Mouse (Mus musculus): ENCODE measurements at regions not wholly inside any gene's neighbourhood (a gene's known extent, or its start where the extent isn't known, plus 50 kb on each side); places are given as distances from the start of the nearest gene placed in this dataset.
A peak's percentile ranks its signal among the peaks of the same experiment; 100 is the strongest.

DNA sequence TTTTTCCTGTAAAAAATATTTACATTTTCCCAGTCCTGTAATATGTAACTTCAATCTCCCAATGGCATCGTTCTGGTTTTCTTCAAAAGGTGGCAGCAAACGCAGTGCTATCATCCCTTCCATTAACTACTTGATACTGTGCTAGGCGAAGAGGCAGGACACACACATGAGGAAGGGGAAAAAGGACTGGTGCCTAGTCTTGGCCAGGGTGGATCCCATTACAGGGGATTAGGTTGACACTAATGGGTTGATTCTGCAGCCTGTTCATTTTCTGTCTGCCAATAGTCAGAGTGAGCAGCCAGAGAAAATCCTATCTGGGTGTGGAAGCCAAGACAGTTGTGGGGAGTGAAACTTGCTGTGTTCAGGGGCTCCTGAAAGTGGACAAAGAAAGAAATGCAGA is 392.7 kb upstream of the Adgrl3 start:
- no peaks in the 10 kb centered on the region for H3K4me1 ChIP-seq (ENCODE audit: insufficient read depth, low read length)
- H3K36me3 ChIP-seq (ENCODE audit: insufficient read depth, low read length), result no peaks in the 10 kb centered on the region
- no peaks in the 10 kb centered on the region for H3K9me3 ChIP-seq (ENCODE audit: low read length)
- 66% methylated on average over 3 of the region's 3 CpGs for WGBS
- ATAC-seq (no peak), DNase-seq (ENCODE audit: low spot score) (no peak)
- no peak overlapping the region for H3K9ac ChIP-seq (replicated peaks; ENCODE audit: low read length)
- no peak overlapping the region for H3K4me3 ChIP-seq (ENCODE audit: low read length)
- no peak for TF ChIP-seq CTCF (IDR thresholded peaks at IDR 0.05; ENCODE audit: low read depth)
- H3K27ac ChIP-seq, result no peak overlapping the region
- H3K4me2 ChIP-seq (ENCODE audit: low read depth, low read length), result no peak overlapping the region
- no peaks in the 10 kb centered on the region for H3K27me3 ChIP-seq (ENCODE audit: insufficient read depth, low read length)

DNA sequence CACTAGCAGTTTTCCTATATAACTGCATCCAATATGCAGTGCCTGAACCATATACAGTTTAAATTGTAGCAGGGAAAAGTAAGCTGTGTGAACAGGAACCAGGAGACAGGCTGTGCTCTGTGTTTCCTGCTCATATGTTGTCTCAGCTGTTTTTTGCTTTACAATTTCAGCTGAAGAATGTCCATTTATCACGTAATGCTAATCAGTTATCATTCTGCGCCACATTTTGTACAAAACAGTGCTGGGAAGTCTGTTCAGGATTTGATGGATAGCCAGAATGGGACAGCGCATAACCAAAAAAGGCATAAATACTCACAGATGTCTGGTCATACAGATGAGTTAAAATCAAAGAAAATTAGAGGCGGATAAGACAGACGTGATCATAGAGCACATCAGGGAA is 360.9 kb upstream of the Adgrl3 start:
- Histone ChIP-seq H3K27me3 (ENCODE audit: insufficient read depth, low read length) (no peaks in the 10 kb centered on the region), H3K9me3 (ENCODE audit: low read length) (no peaks in the 10 kb centered on the region), H3K4me1 (ENCODE audit: insufficient read depth, low read length) (no peaks in the 10 kb centered on the region), H3K4me2 (ENCODE audit: low read depth, low read length) (no peak overlapping the region), H3K36me3 (ENCODE audit: insufficient read depth, low read length) (no peaks in the 10 kb centered on the region), H3K27ac (no peak overlapping the region), H3K4me3 (ENCODE audit: low read length) (no peak overlapping the region), H3K9ac (replicated peaks; ENCODE audit: low read length) (no peak overlapping the region)
- 66% methylated on average over 5 of the region's 5 CpGs for WGBS
- no peak for DNase-seq (ENCODE audit: low spot score)
- ATAC-seq, result no peak
- no peak for TF ChIP-seq CTCF (IDR thresholded peaks at IDR 0.05; ENCODE audit: low read depth)

DNA sequence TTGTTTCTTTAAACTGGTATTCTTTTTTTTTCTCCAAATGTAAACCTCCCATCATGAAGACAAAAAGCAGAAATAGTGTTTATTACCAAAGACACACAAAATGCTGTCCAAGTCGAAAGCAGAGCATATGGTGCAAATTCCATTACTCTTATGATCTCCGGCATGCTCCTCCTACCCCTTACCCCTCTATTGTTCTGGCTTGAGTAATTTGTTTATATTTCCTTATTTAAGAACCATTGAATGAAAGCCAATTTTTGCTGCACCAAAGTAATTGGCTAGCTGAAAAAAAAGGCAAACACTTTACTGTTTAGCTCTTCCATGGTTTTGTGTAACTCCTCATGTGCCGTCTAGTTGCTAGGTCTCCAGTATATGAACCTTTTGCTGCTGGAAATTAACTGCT is 360.4 kb upstream of the Adgrl3 start:
- Histone ChIP-seq H3K9ac (replicated peaks; ENCODE audit: low read length) (no peak overlapping the region), H3K4me3 (ENCODE audit: low read length) (no peak overlapping the region), H3K27ac (no peak overlapping the region), H3K27me3 (ENCODE audit: insufficient read depth, low read length) (no peaks in the 10 kb centered on the region), H3K4me2 (ENCODE audit: low read depth, low read length) (no peak overlapping the region), H3K36me3 (ENCODE audit: insufficient read depth, low read length) (no peaks in the 10 kb centered on the region), H3K4me1 (ENCODE audit: insufficient read depth, low read length) (no peaks in the 10 kb centered on the region), H3K9me3 (ENCODE audit: low read length) (no peaks in the 10 kb centered on the region)
- no peak for TF ChIP-seq CTCF (IDR thresholded peaks at IDR 0.05; ENCODE audit: low read depth)
- 56% methylated on average over 3 of the region's 3 CpGs for WGBS
- ATAC-seq (no peak), DNase-seq (ENCODE audit: low spot score) (no peak)

DNA sequence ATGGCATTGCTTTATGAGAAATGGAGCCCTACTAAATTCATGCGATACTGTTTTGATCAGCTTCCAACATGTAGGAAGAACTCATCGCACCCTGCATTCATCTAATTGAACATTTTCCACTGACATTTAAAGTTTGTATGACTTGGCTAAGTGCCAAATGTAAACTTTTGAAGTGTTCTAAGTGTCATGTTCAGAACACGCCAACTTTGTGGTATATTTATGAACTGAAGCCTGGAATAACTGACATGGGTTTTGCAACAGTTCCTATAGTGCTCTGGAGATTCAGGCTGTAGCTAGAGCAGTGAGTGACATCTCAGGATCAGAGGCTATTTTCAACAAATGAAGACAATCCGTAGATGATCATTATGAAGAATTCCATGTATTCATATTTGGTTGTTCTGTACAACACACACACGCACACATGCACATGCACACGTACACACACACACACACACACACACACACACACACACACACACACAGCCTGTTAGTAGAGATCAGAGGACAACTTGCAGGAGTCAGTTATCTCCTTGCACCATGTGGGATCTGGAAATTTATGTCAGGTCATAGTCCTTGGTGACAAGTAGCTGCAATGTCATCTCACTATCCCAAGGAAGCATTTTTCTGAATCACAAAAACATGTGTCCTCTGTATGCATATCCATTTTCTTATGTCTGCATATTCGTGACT is 349.5 kb upstream of the Adgrl3 start:
- Histone ChIP-seq H3K4me3 (ENCODE audit: low read length) (no peak overlapping the region), H3K27me3 (ENCODE audit: insufficient read depth, low read length) (no peaks in the 10 kb centered on the region), H3K4me2 (ENCODE audit: low read depth, low read length) (no peak overlapping the region), H3K9me3 (ENCODE audit: low read length) (no peaks in the 10 kb centered on the region), H3K4me1 (ENCODE audit: insufficient read depth, low read length) (no peaks in the 10 kb centered on the region), H3K36me3 (ENCODE audit: insufficient read depth, low read length) (no peaks in the 10 kb centered on the region), H3K27ac (no peak overlapping the region), H3K9ac (replicated peaks; ENCODE audit: low read length) (no peak overlapping the region)
- ATAC-seq (no peak), DNase-seq (ENCODE audit: low spot score) (no peak)
- TF ChIP-seq CTCF (IDR thresholded peaks at IDR 0.05; ENCODE audit: low read depth), result no peak
- 76% methylated on average over 7 of the region's 7 CpGs for WGBS

DNA sequence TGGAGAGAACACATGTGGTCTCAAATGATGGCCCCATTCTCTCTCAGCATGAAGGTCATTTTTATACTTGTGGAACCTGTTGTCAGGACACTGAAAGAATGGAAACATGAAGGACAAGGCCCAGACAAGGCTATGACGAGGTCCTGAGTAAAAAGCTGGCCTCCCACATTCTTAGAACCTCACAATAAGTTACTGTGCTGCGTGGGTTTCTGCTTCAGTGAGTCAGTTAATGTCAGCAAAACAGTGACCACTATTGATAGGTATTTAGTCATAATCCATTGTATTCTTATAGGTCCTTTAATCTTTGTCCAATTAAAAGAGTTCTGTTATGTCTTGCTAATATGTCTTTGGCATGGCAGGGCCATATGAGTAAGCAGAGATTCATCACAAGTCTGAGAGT is 336.5 kb upstream of the Adgrl3 start:
- H3K4me2 ChIP-seq (ENCODE audit: low read depth, low read length), result no peak overlapping the region
- H3K4me3 ChIP-seq (ENCODE audit: low read length), result no peak overlapping the region
- no peak for ATAC-seq
- H3K36me3 ChIP-seq (ENCODE audit: insufficient read depth, low read length), result no peaks in the 10 kb centered on the region
- DNase-seq (ENCODE audit: low spot score), result no peak
- no peak for TF ChIP-seq CTCF (IDR thresholded peaks at IDR 0.05; ENCODE audit: low read depth)
- H3K27ac ChIP-seq, result no peak overlapping the region
- no peaks in the 10 kb centered on the region for H3K4me1 ChIP-seq (ENCODE audit: insufficient read depth, low read length)
- H3K9me3 ChIP-seq (ENCODE audit: low read length), result no peaks in the 10 kb centered on the region
- WGBS, result 40% methylated on average over 2 of the region's 2 CpGs
- H3K9ac ChIP-seq (replicated peaks; ENCODE audit: low read length), result no peak overlapping the region
- no peaks in the 10 kb centered on the region for H3K27me3 ChIP-seq (ENCODE audit: insufficient read depth, low read length)

DNA sequence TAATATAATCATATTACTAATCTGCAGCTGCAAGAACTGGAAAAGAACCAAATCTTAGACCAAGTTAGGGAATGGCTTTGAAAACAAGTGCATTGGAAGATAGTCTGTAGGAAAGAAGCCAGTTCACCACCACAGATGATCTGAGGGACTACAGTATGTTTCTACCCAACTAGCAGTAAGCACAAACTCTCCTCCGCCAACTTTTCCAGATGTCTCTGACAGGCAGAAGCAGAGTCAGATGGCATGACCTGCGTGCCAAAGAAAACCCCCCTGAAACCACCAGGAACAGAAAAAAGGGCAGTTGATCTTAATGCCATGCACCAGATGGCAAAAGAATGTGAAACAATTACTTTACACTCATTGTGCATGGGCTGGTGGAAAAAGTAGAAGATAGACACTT is 319.1 kb upstream of the Adgrl3 start:
- H3K36me3 ChIP-seq (ENCODE audit: insufficient read depth, low read length), result no peaks in the 10 kb centered on the region
- no peak for TF ChIP-seq CTCF (IDR thresholded peaks at IDR 0.05; ENCODE audit: low read depth)
- WGBS, result 67% methylated on average over 2 of the region's 2 CpGs
- DNase-seq (ENCODE audit: low spot score) (no peak), ATAC-seq (no peak)
- H3K4me1 ChIP-seq (ENCODE audit: insufficient read depth, low read length), result no peaks in the 10 kb centered on the region
- no peak overlapping the region for H3K4me2 ChIP-seq (ENCODE audit: low read depth, low read length)
- H3K4me3 ChIP-seq (ENCODE audit: low read length), result no peak overlapping the region
- no peak overlapping the region for H3K9ac ChIP-seq (replicated peaks; ENCODE audit: low read length)
- H3K27me3 ChIP-seq (ENCODE audit: insufficient read depth, low read length), result no peaks in the 10 kb centered on the region
- H3K9me3 ChIP-seq (ENCODE audit: low read length), result no peaks in the 10 kb centered on the region
- no peak overlapping the region for H3K27ac ChIP-seq

DNA sequence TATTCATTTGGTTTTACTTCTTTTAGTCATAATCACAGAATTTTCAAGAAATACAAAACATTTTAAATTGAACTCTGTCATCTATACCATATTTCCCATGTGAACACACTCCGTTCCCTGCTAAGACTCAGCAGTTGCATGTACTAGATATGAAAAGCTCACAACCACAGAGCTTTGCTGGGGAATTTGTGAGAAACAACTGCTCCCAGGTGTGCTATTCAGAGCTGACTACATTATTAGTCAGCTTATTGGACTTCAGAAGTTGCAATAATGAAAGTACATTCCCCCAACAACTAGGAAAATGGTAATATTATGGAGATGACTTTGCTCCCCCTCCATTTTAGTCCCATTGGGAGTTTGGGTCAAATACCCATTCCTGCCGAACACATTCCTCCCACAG is 315.2 kb upstream of the Adgrl3 start:
- Histone ChIP-seq H3K4me3 (ENCODE audit: low read length) (no peak overlapping the region), H3K9me3 (ENCODE audit: low read length) (no peaks in the 10 kb centered on the region), H3K27ac (no peak overlapping the region), H3K36me3 (ENCODE audit: insufficient read depth, low read length) (no peaks in the 10 kb centered on the region), H3K27me3 (ENCODE audit: insufficient read depth, low read length) (no peaks in the 10 kb centered on the region), H3K4me2 (ENCODE audit: low read depth, low read length) (no peak overlapping the region), H3K9ac (replicated peaks; ENCODE audit: low read length) (no peak overlapping the region), H3K4me1 (ENCODE audit: insufficient read depth, low read length) (no peaks in the 10 kb centered on the region)
- ATAC-seq (no peak), DNase-seq (ENCODE audit: low spot score) (peak; percentile 10)
- WGBS, result 62% methylated on average over 2 of the region's 2 CpGs
- TF ChIP-seq CTCF (IDR thresholded peaks at IDR 0.05; ENCODE audit: low read depth), result no peak
